Mouse (Mus musculus): ENCODE measurements around the gene Caprin1.
A peak's percentile ranks its signal among the peaks of the same experiment; 100 is the strongest.

The Caprin1 gene

GRCm38 (mm10) chr2:103796211-103796860 is 1.1 kb downstream of the Caprin1 start:
- DNase-seq = peak; percentile 73

DNA sequence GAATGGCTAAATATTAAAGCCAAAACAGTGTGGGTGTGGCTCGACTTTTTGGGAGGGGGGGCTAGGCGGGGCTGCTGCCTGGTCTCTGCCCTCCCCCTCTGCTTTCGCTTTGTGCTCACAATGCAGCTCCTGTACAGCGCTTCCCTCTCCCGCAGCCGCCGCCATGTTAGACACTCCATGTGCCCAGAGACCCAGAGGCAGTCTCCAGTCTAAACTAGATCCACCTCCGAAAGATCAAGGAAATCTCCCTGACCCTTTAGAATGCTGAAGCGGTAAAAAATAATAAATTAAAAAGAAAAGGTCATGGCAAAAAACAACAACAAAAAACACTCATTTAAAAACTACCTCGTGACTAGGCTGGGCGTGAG is 1.6 kb downstream of the Caprin1 start:
- DNase-seq = peak; percentile 84

DNA sequence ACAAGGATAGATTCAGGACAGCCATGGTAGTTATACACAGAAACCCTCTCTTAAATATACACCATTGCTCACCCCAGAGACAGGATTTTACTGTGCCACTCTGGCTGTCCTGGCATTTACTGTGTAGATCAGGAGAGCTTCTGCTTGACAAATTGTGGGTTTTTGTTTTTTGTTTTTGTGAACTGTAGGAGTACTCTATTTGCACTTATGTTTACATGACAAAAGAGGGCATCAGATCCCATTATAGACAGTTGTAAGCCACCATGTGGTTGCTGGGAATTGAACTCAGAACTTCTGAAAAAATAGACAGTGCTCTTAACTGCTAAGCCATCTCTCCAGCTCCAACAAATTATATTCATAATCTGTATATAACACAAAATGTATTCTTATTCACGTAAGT is 5.4 kb downstream of the Caprin1 start:
- no peak for DNase-seq

- no peak for DNase-seq
Observed at GRCm38 (mm10) chr2:103785735-103786134, 11.7 kb downstream of the Caprin1 start.

DNA sequence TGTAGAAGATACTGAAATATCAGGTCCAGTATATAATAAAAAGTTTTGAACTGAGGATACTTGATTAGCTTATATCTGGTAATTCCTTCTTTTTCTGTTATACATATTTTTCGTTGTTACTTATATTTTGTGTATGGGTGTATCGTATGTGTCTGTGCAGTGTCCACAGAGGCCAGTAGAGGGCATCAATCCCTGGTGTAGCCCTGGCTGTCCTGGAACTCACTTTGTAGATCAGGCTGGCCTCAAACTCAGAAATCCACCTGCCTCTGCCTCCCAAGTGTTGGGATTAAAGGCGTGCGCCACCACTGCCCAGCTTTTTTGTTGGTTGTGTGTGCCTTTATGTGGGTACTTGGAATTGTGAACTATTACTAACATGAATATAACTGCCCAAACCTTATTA is 12.8 kb downstream of the Caprin1 start:
- DNase-seq = peak; percentile 44

DNA sequence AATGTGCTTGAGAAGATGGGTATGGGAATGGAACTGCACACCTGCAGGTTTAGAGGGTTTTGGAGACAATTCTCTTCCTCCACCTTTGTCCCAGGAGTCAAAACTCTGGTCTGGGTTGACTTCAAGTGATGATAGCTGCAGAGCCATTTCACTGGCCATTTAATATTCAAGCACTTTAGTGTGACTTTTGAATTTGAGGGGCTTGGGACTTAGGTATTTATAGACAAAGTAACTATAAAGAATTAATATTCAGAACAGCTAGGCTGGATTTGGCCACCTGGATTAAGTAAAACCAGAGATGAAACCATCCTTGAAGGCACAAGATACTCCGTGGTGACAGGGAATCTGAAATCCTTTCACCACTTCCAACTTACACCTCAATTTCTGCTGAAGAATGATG is 35.0 kb downstream of the Caprin1 start:
- DNase-seq = no peak

DNA sequence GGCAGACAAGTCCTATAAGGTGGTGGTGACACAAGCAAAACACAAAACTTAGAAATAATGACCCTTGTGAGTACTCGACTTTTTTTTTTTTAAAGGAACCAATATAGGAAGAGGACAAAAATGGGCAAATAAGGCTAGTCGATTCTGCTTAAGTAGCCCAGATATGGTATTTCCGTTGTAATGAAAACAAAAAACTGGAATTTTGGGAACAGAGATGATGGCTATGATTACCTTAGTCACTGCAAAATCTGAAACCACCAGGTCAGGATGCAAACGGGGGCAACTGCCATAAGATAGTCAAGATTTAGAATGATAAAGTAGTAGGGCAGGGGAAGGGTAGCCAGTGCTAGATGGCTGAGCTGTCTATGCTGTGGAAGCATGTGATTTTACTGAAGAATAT is 35.5 kb downstream of the Caprin1 start:
- DNase-seq = no peak

- peak; percentile 98 for DNase-seq
Observed at GRCm38 (mm10) chr2:103760906-103761716, 36.3 kb downstream of the Caprin1 start, which contains the start of gene Nat10. Gene Nat10 (minus strand): TSS chr2:103761270.

DNA sequence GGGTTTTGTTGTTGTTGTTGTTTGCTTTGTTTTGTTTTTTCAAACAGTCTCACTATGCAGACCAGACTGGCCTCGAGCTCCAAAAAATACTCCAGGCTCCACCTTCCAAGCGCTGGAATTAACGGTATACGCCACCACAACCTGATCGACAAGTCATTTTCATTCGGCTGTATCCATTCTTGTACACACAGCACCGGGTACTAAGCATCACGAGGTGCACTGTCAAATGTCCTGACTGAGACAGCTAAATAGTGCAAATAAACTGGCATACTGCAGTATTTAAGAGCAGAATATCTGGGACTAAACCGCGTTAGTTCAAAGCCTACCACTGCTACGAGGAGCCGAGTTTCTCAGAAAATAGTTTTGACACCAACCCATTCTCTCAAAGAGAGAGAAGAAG is 37.0 kb downstream of the Caprin1 start:
- no peak for DNase-seq

GRCm38 (mm10) chr2:103755458-103756085 is 41.9 kb downstream of the Caprin1 start:
- DNase-seq = no peak

- DNase-seq = no peak
Observed at GRCm38 (mm10) chr2:103754614-103755013, 42.8 kb downstream of the Caprin1 start.

DNA sequence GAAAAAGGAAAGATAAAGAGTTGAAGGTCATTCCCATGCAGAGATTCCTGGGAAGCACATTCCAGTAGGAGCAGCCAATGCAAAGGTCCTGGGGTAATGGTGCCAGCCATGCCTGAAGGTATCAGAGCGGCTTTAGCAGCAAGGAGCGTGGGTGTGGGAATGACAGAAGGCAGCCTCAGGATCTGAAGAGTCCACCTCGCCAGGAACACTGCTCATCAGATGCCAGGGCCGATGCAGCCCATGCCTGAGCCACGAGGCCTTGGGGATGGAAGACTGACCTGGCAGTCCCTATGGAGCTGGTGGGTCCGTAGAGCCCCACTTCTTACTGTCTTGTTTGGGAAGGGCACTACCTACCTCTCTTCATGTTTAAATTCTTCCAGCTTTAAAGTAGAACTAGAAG is 45.7 kb downstream of the Caprin1 start:
- no peak for DNase-seq

- DNase-seq = no peak
Observed at GRCm38 (mm10) chr2:103749091-103749490, 48.4 kb downstream of the Caprin1 start.

GRCm38 (mm10) chr2:103747891-103748290 is 49.6 kb downstream of the Caprin1 start:
- no peak for DNase-seq

DNA sequence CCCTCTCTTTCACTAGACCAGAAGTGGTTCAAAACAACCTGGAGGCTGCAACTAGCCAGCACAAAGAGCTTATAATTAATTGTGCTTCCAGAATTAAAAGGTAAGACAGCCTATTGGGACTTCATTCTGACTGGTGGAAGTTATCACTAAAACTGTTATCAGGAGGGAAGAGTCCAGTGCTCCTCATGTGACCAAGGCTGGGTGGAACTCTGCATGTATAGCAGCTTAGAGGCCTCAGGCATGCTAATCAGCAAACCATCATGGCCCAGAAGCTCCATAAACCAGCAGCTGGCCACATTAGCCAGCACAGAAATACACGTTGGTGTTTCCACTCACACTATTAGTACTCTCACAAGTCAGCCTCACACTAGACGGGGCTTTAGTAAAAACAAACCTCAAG is 50.7 kb downstream of the Caprin1 start:
- no peak for DNase-seq

DNA sequence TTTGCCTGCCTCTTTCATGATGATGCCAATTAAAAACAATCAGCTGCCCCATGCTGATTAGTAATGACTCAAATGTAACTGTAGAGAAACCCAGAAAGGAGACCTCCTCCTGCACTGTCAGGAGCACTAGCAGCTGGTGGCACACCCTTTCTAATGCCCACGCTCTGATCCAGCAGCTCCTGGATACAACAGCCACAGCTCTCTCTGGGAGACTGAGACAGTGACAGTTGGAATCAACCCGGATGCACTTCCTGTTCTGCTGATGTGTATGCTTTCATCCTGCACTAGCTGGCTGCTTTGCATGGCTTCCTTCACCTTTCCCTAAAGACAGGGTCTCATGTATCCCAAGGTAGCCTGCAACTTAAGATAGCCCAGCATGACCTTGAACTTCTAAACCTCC is 51.4 kb downstream of the Caprin1 start:
- no peak for DNase-seq

DNA sequence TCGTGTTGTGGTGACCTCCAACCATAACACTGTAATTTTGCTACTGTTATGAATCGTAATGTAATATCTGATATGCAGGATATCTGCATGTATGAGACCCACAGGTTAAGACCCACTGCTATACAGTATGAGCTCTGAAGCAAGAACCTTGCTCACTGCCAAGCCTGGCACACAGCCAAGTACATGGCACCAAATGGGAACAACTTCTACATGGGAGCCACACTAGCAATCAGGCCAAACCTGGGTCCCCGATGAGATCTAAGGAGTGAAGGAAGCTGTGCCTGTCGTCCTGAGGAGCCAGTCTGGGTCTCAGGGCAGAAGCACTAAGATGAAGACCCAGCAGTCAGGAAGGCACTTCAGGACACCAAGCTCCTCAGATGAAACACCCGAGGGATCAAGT is 52.0 kb downstream of the Caprin1 start:
- DNase-seq = no peak

GRCm38 (mm10) chr2:103743988-103744387 is 53.5 kb downstream of the Caprin1 start:
- peak; percentile 81 for DNase-seq

- no peak for DNase-seq
Observed at GRCm38 (mm10) chr2:103743536-103743935, 53.9 kb downstream of the Caprin1 start.

- no peak for DNase-seq
Observed at GRCm38 (mm10) chr2:103742821-103743220, 54.6 kb downstream of the Caprin1 start.

- no peak for DNase-seq
Observed at GRCm38 (mm10) chr2:103731423-103731822, 66.0 kb downstream of the Caprin1 start.

DNA sequence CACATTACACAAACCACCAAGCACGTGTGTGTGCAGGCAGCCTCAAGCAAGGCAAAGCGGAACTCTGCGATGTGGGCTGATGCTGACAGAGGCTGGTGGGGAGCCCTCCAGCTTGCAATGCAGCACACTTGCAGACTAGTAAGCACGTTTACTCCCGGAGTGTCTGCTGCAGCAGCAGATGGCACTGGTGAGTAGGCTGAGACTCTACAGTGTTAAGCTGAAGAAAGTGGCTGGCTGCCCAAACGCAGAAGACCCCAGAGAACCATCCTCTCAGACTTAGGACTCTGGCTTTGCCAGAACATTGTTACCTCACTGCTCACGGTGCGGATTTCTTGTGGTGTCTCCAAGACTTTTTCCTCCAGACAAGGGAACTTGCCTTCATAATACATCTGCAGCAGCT is 66.5 kb downstream of the Caprin1 start:
- DNase-seq = no peak

DNA sequence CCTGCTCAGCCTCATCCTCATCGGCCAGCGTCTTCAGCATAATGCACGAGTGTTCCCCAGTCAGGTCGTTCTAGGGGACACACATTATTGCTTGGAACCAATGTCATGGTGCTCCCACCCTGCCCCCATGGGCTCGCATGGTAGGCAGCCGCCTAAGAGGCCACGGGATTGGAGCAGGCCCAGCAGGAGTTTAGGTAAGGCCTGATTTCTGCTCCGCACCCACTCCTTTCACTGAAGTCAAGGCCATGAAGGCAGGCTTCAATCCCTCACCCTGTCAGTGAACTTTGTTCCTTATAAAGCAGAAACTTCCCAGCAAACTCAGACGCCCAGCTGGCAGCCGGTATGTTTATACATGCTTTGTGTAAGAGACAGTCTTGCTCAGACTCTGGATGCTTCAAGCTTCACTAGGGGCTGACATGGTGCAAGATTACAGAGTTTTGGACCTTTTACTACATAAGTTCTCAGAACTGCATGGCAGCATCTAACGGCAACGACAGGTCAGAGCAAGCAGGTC is 69.4 kb downstream of the Caprin1 start:
- DNase-seq = no peak

DNA sequence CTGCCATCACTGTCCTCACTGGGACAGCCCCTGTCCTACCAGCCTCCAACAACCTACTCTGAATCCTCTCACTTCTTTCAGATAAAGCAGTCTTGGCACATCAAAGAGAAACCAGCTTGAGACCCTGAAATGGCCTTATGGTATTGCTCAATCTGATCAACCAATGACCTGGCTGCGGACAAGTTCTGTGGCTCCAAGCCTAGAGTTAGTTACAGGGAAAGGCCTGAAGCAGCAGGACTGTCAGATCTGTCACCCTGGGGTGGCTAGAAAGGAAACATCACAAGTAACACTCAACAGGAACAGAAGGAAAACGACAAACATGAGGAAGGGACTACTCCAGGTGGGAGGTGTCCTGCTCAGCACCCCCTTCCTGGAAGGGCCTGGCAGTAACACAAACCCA is 72.9 kb downstream of the Caprin1 start:
- DNase-seq = no peak

Data from thymus, postnatal 14 days (tissue).